8 mouse cellular contexts compared by ENCODE assay signal in the genomic region with DNA sequence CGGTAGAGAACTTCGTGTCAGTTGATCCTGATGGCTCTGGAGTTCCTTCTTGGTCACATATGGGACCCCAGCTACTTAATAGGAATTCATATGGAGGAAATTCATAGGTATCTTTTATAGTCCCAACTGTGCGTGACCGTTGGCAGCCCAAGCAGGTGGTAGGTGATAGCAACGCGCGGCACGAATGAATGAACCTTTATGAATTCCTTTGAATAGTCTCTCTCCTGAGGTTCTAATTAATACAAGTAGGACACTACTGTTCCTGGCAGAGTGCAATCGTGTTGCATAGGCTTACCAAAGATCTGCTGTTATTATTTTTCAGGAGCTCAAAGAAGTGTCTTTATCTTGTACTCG. TPM values are rescaled to one million over a fixed set of nuclear protein-coding genes. Genes with fewer than 3 reads are reported as not detected.
DNase-seq lines count a peak whose midpoint lies in the region; ATAC-seq and TF ChIP-seq lines count a peak whose summit lies in the region.

No protein-coding gene starts in this region.

- no peak for TF ChIP-seq CTCF in ES-Bruce4 (IDR thresholded peaks at IDR 0.05; ENCODE audit: low read depth, low read length)

- 19% methylated on average over 10 of the region's 10 CpGs for WGBS in heart, embryonic 11.5 days (ENCODE audit: insufficient replicate concordance)
- 11% methylated on average over 10 of the region's 10 CpGs for WGBS in forebrain, embryonic 16.5 days

- no peaks in the 10 kb centered on the region for H3K27me3 ChIP-seq in heart, embryonic 11.5 days (ENCODE audit: control insufficient read depth, insufficient read depth, low read length)
- H3K27me3 ChIP-seq in ES-Bruce4 (ENCODE audit: control insufficient read depth, insufficient read depth, low read length, poor library complexity, severe bottlenecking), result no peaks in the 10 kb centered on the region
- H3K27me3 ChIP-seq in forebrain, embryonic 16.5 days (replicated peaks; ENCODE audit: control insufficient read depth, insufficient read depth, low read length), result no peaks in the 10 kb centered on the region

- H3K27ac ChIP-seq in heart, embryonic 11.5 days (ENCODE audit: low read depth, low read length), result peak overlapping the region; percentile 18
- H3K27ac ChIP-seq in ES-Bruce4 (ENCODE audit: insufficient read depth, low read length), result no peak overlapping the region
- H3K27ac ChIP-seq in forebrain, embryonic 16.5 days (ENCODE audit: low read length), result no peak overlapping the region

- peak overlapping the region; percentile 77 for H3K4me2 ChIP-seq in heart, embryonic 11.5 days
- H3K4me2 ChIP-seq in forebrain, embryonic 16.5 days (ENCODE audit: low read length), result peak overlapping the region; percentile 67

- peak overlapping the region; percentile 63 for H3K4me3 ChIP-seq in heart, embryonic 11.5 days (ENCODE audit: low read depth, low read length)
- peak overlapping the region; percentile 86 for H3K4me3 ChIP-seq in ES-Bruce4 (ENCODE audit: low read depth, low read length)
- H3K4me3 ChIP-seq in forebrain, embryonic 16.5 days (replicated peaks; ENCODE audit: low read length), result peak overlapping the region; percentile 74

- peak overlapping the region; percentile 70 for H3K9ac ChIP-seq in heart, embryonic 11.5 days (ENCODE audit: low read depth, low read length)
- H3K9ac ChIP-seq in ES-Bruce4 (ENCODE audit: low read depth, poor library complexity, severe bottlenecking), result peak overlapping the region; percentile 74
- peak overlapping the region; percentile 83 for H3K9ac ChIP-seq in forebrain, embryonic 16.5 days (replicated peaks; ENCODE audit: low read depth, low read length)

- TF ChIP-seq EP300 in ES-Bruce4 (IDR thresholded peaks at IDR 0.05; ENCODE audit: insufficient read depth, low read depth, low read length), result no peak

- no peak for DNase-seq in heart, adult 8-10 months (ENCODE audit: low spot score)
- no peak for DNase-seq in ovary, postnatal 36 days (ENCODE audit: low spot score)
- no peak for DNase-seq in layer of hippocampus, adult 8-10 months (ENCODE audit: low spot score in 2 of 2)
- DNase-seq in urinary bladder, postnatal 25 days (ENCODE audit: low spot score), result no peak

- no peaks in the 10 kb centered on the region for H3K9me3 ChIP-seq in heart, embryonic 11.5 days (replicated peaks; ENCODE audit: control insufficient read depth, low read length)
- H3K9me3 ChIP-seq in ES-Bruce4 (replicated peaks; ENCODE audit: control insufficient read depth, insufficient read depth, low read length, poor library complexity, severe bottlenecking), result no peaks in the 10 kb centered on the region
- H3K9me3 ChIP-seq in forebrain, embryonic 16.5 days (ENCODE audit: control insufficient read depth, low read length), result no peaks in the 10 kb centered on the region

- ATAC-seq in heart, embryonic 11.5 days (replicated peaks; ENCODE audit: insufficient number of reproducible peaks, low FRiP score, low TSS enrichment), result no peak
- ATAC-seq in forebrain, embryonic 16.5 days, result 0 out of 2 replicates have a peak, but pooled peaks have one; percentile 5
- ATAC-seq in megakaryocyte progenitor cell, adult 5-6 weeks (replicated peaks; ENCODE audit: poor library complexity), result peak; percentile 10

- H3K4me1 ChIP-seq in heart, embryonic 11.5 days (ENCODE audit: control insufficient read depth, insufficient read depth, low read length), result peaks cover 7% of the 10 kb centered on the region; the same call in 1 of the 2 replicates
- no peaks in the 10 kb centered on the region for H3K4me1 ChIP-seq in ES-Bruce4 (ENCODE audit: control insufficient read depth, insufficient read depth, low read length)
- peaks cover 7% of the 10 kb centered on the region for H3K4me1 ChIP-seq in forebrain, embryonic 16.5 days (replicated peaks; ENCODE audit: control insufficient read depth, insufficient read depth, low read length)

- no peak for TF ChIP-seq POLR2A in ES-Bruce4 (IDR thresholded peaks at IDR 0.05; ENCODE audit: insufficient read depth, low read length)

- H3K36me3 ChIP-seq in heart, embryonic 11.5 days (ENCODE audit: control insufficient read depth, insufficient read depth, low read length), result peaks cover 9% of the 10 kb centered on the region
- H3K36me3 ChIP-seq in ES-Bruce4 (ENCODE audit: control insufficient read depth, insufficient read depth, low read length, poor library complexity, severe bottlenecking), result peaks cover 10% of the 10 kb centered on the region
- peaks cover 8% of the 10 kb centered on the region for H3K36me3 ChIP-seq in forebrain, embryonic 16.5 days (ENCODE audit: control insufficient read depth, insufficient read depth)

RNA-seq across cellular contexts. Expression of a gene that starts 0.6 kb away (rescaled TPM):
- 24.7 and 30.0 TPM in 2 replicates for polyA plus RNA-seq in heart, embryonic 11.5 days (2014; fragmentation: Nextera tagmentation; extraction: Ambion mirVana)
- 10 to 100 TPM; 13.1 to 19.7 (median 16.1) TPM for total RNA-seq in heart, adult 8-10 months (2022)
- 32.3 and 37.6 TPM in 2 replicates for polyA plus RNA-seq in ES-Bruce4 (2011; ENCODE audit: insufficient read depth, insufficient read length, low read depth, missing spikeins)
- polyA plus RNA-seq in forebrain, embryonic 16.5 days (2015; fragmentation: Nextera tagmentation; extraction: Ambion mirVana), result 42.9 and 43.6 TPM in 2 replicates
- 28.8 and 33.5 TPM in 2 replicates for total RNA-seq in megakaryocyte progenitor cell, adult 5-6 weeks (2015)
- total RNA-seq in megakaryocyte progenitor cell, adult 5-6 weeks (2017), result 18.3 and 25.1 TPM in 2 replicates
- 10 to 100 TPM; 43.2 to 54.7 (median 48.6) TPM for total RNA-seq in layer of hippocampus, adult 8-10 months (2022)

RNA-seq across cellular contexts. Expression of a gene that starts 21.6 kb away (rescaled TPM):
- polyA plus RNA-seq in heart, embryonic 11.5 days (2014; fragmentation: Nextera tagmentation; extraction: Ambion mirVana), result 136 and 149 TPM in 2 replicates
- 100 to 1,000 TPM; 102 to 115 (median 107) TPM for total RNA-seq in heart, adult 8-10 months (2022)
- 435 and 454 TPM in 2 replicates for polyA plus RNA-seq in ES-Bruce4 (2011; ENCODE audit: insufficient read depth, insufficient read length, low read depth, missing spikeins)
- polyA plus RNA-seq in forebrain, embryonic 16.5 days (2015; fragmentation: Nextera tagmentation; extraction: Ambion mirVana), result 123 and 125 TPM in 2 replicates
- total RNA-seq in megakaryocyte progenitor cell, adult 5-6 weeks (2015), result 277 and 314 TPM in 2 replicates
- total RNA-seq in megakaryocyte progenitor cell, adult 5-6 weeks (2017), result 313 and 434 TPM in 2 replicates
- total RNA-seq in layer of hippocampus, adult 8-10 months (2022), result 100 to 1,000 TPM in 3 of 4 experiments, 10 to 100 TPM in 1; 92.4 to 109 (median 104) TPM

RNA-seq across cellular contexts. Expression of a gene that starts 49.3 kb away (rescaled TPM):
- 6.9 and 7.3 TPM in 2 replicates for polyA plus RNA-seq in heart, embryonic 11.5 days (2014; fragmentation: Nextera tagmentation; extraction: Ambion mirVana)
- total RNA-seq in heart, adult 8-10 months (2022), result 10 to 100 TPM in 1 of 4 experiments, 1 to 10 TPM in 3; 6.9 to 10.8 (median 8.9) TPM
- polyA plus RNA-seq in ES-Bruce4 (2011; ENCODE audit: insufficient read depth, insufficient read length, low read depth, missing spikeins), result 1.8 and 2.8 TPM in 2 replicates
- 9.8 and 10.6 TPM in 2 replicates for polyA plus RNA-seq in forebrain, embryonic 16.5 days (2015; fragmentation: Nextera tagmentation; extraction: Ambion mirVana)
- 2.6 and 4.3 TPM in 2 replicates for total RNA-seq in megakaryocyte progenitor cell, adult 5-6 weeks (2015)
- 1.3 and 1.5 TPM in 2 replicates for total RNA-seq in megakaryocyte progenitor cell, adult 5-6 weeks (2017)
- total RNA-seq in layer of hippocampus, adult 8-10 months (2022), result 10 to 100 TPM; 14.2 to 22.2 (median 17.4) TPM

RNA-seq across cellular contexts. Expression of a gene that starts 56.2 kb away (rescaled TPM):
- 1.3 and 1.6 TPM in 2 replicates for polyA plus RNA-seq in heart, embryonic 11.5 days (2014; fragmentation: Nextera tagmentation; extraction: Ambion mirVana)
- total RNA-seq in heart, adult 8-10 months (2022), result under 1 TPM; 0.06 to 0.22 (median 0.12) TPM
- 3.8 and 4.2 TPM in 2 replicates for polyA plus RNA-seq in ES-Bruce4 (2011; ENCODE audit: insufficient read depth, insufficient read length, low read depth, missing spikeins)
- 11.5 and 13.0 TPM in 2 replicates for polyA plus RNA-seq in forebrain, embryonic 16.5 days (2015; fragmentation: Nextera tagmentation; extraction: Ambion mirVana)
- total RNA-seq in megakaryocyte progenitor cell, adult 5-6 weeks (2015), result 1.7 and 2.0 TPM in 2 replicates
- 0.62 and 0.74 TPM in 2 replicates for total RNA-seq in megakaryocyte progenitor cell, adult 5-6 weeks (2017)
- total RNA-seq in layer of hippocampus, adult 8-10 months (2022), result 10 to 100 TPM; 13.8 to 17.5 (median 15.8) TPM
